Mouse (Mus musculus) heart, adult 2 months (tissue): Measurements from ENCODE around the gene Gc.

Experiments
- CTCF ChIP-seq: fragments of 200-600 bp; IDR thresholded peaks from 2 replicates; pipeline ENCODE4 v1.8.1; 2022; ENCODE audit warnings: antibody characterized with exemption, mild to moderate bottlenecking, moderate library complexity
- EP300 ChIP-seq: fragments of 200-500 bp; IDR thresholded peaks from 2 replicates; pipeline ENCODE4 v1.6.1; 2011; ENCODE audit warnings: low read depth, low read length, control low read depth; ENCODE audit not compliant: insufficient read depth
- POLR2A ChIP-seq: fragments of 200-500 bp; IDR thresholded peaks from 2 replicates; pipeline ENCODE4 v1.6.1; 2011; ENCODE audit warnings: mild to moderate bottlenecking, low read depth, low read length, control low read depth; ENCODE audit not compliant: insufficient read depth

GRCm38 (mm10) chr5:89459591-89459990 is 1.9 kb upstream of the Gc start:
- TF ChIP-seq POLR2A = no peak
- TF ChIP-seq CTCF = no peak
- TF ChIP-seq EP300 = no peak
